Comparison of ENCODE assay signal across 26 mouse cellular contexts in the genomic region with DNA sequence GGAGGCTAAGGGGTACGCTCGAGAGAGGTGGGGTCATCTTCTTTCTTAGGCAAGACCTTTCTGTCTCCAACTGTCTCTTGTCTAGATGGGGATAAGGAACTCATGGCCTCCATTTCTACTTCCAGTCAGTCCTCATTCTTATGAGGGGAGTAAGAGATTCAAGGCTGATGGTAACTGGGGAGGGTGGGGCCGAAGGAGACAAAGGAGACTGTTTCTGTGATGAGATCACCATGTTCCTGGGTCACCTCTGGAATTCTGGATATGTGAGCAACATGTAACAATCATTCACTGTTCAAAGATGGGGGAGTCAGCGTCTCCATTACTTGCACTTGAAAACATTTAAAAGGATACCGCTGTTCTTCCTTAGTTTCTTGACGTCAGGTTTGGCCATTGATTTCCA.
"Had no signal": no experiment of that assay in that cellular context is flagged by ENCODE, and none has a peak within 500 bp of the region (broad histone marks: within the 10 kb centered on the region; RNA-seq: fewer than 3 reads in every experiment).

No protein-coding gene starts in this region.

- H3K27me3 ChIP-seq: heart, embryonic 13.5 days; heart, embryonic 15.5 days; hindbrain, embryonic 13.5 days; hindbrain, embryonic 15.5 days; limb, embryonic 13.5 days; limb, embryonic 15.5 days; liver, embryonic 12.5 days had no signal

- H3K4me2 ChIP-seq: heart, embryonic 11.5 days; heart, embryonic 13.5 days; heart, embryonic 15.5 days; hindbrain, embryonic 13.5 days; hindbrain, embryonic 15.5 days; limb, embryonic 13.5 days; limb, embryonic 15.5 days; liver, embryonic 12.5 days had no signal

- H3K9ac ChIP-seq: heart, embryonic 13.5 days; heart, embryonic 15.5 days; hindbrain, embryonic 13.5 days; hindbrain, embryonic 15.5 days; limb, embryonic 13.5 days; limb, embryonic 15.5 days; liver, embryonic 12.5 days had no signal

- H3K4me3 ChIP-seq: gastrocnemius, adult 2 months; heart, embryonic 13.5 days; heart, embryonic 15.5 days; hindbrain, embryonic 13.5 days; hindbrain, embryonic 15.5 days; layer of hippocampus, adult 2 months; limb, embryonic 13.5 days; limb, embryonic 15.5 days; liver, embryonic 12.5 days had no signal

- H3K36me3 ChIP-seq: heart, embryonic 13.5 days; heart, embryonic 15.5 days; hindbrain, embryonic 13.5 days; hindbrain, embryonic 15.5 days; limb, embryonic 13.5 days; limb, embryonic 15.5 days; liver, embryonic 12.5 days had no signal

- ATAC-seq: hindbrain, postnatal 0 days; intestine, embryonic 16.5 days; liver, embryonic 12.5 days had no signal

- H3K9me3 ChIP-seq: heart, embryonic 13.5 days; heart, embryonic 15.5 days; hindbrain, embryonic 13.5 days; hindbrain, embryonic 15.5 days; limb, embryonic 13.5 days; limb, embryonic 15.5 days; liver, embryonic 12.5 days had no signal

- DNase-seq: gastrocnemius, adult 2 months; gastrocnemius, postnatal 10 days; gastrocnemius, postnatal 25 days; heart, adult 18-20 months; heart, postnatal 14 days; heart, postnatal 36 days; kidney, adult 11 months; kidney, adult 2 months; kidney, adult 9 months; kidney, postnatal 10 days; kidney, postnatal 25 days; kidney, postnatal 4 days; layer of hippocampus, adult 9-11 months; layer of hippocampus, postnatal 36 days; left cerebral cortex, postnatal 4 days had no signal

- H3K4me1 ChIP-seq: heart, embryonic 15.5 days; hindbrain, embryonic 15.5 days; liver, embryonic 12.5 days had no signal

- H3K27ac ChIP-seq: gastrocnemius, adult 2 months; heart, embryonic 13.5 days; heart, embryonic 15.5 days; hindbrain, embryonic 13.5 days; hindbrain, embryonic 15.5 days; hindbrain, postnatal 0 days; layer of hippocampus, adult 2 months; limb, embryonic 13.5 days; limb, embryonic 15.5 days; liver, embryonic 12.5 days had no signal
